Mouse (Mus musculus) lung, adult 2 months (tissue): Measurements from ENCODE around the gene Nr4a1. TPM values are rescaled to one million over a fixed set of nuclear protein-coding genes. Genes with fewer than 3 reads are reported as not detected.

Experiments
- DNase-seq: peaks from one replicate; pipeline ENCODE4 v3.0.0; 2022
- H3K4me1 ChIP-seq: fragments of 200-500 bp; 2 replicates; pipeline ENCODE4 v1.6.1; 2011; ENCODE audit warnings: low read length; ENCODE audit not compliant: control insufficient read depth, insufficient read depth
- H3K4me3 ChIP-seq: fragments of 200-500 bp; replicated peaks from 2 replicates; pipeline ENCODE3; 2011; ENCODE audit warnings: low read depth, mild to moderate bottlenecking, control low read depth, low read length; ENCODE audit errors: extremely low read depth
- CTCF ChIP-seq: fragments of 200-500 bp; IDR thresholded peaks from 2 replicates; pipeline ENCODE4 v1.5.1; 2011; ENCODE audit warnings: mild to moderate bottlenecking, low read length, control low read depth; ENCODE audit not compliant: insufficient read depth
- POLR2A ChIP-seq: fragments of 200-500 bp; IDR thresholded peaks from 2 replicates; pipeline ENCODE4 v1.6.1; 2011; ENCODE audit warnings: low read depth, mild to moderate bottlenecking, control low read depth, low read length, borderline replicate concordance; ENCODE audit errors: extremely low read depth
- WGBS: fragments of 180-500 bp; shearing (Covaris S2); methylation state at CpG from one replicate; pipeline ENCODE4 v1.1.7; 2018; 5-methylcytosine and 5-hydroxymethylcytosine counted together
- polyA plus RNA-seq: library from polyadenylated mRNA; depleted of rRNA; stranded (reverse); fragments of >200 nt; gene quantifications from 2 replicates; pipeline ENCODE4 v1.2.3, GENCODE M21; 2012

Gene Nr4a1
- polyA plus RNA-seq, 1 experiment = 40.0 TPM

DNA sequence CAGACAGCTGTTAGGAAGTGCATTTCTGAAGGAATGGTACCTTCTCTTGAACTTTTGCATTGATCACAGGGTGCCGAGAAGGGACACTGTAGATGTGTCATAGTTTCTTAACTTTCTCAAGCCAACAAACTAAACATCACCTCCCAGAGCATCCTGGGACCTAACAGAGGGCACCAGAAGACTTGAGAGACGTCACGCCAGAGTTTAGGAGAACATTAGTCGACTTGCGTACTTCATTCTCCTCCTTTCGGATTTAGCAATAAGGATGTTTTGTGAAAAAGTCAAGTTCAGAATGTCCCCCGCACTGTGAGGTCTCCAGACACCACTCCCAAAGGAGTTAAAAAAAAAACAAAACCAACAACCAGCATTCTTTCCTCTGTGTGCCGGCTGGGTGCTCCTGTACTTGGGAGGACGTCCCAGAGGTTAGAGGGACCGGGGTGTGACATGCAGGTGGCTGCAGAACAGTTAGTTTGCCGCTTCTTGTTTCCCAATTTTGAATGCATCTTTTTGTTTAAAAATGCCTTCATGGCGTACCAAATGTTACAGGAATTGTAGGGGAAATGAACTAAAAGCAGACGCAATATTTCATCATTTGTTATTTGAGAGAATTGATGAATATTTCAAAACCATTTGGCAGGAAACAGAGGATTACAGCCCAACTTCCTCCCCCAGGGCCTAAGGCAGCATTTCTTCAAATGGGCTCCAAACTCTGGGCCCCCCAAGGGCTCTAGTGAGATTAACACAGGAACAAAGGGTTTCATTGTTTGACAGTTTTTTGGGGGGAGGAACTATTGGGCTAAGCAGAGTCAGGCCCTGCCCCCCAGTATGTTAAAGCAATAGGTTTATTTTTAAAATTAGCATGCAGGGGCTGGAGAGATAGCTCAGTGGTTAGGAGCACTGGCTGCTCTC lies 54.6 kb downstream of the Nr4a1 start:
- 54% methylated on average over 13 of the region's 13 CpGs for WGBS
- no peak overlapping the region for H3K4me3 ChIP-seq
- DNase-seq = no peak
- TF ChIP-seq POLR2A (no peak), CTCF (no peak)
- no peaks in the 10 kb centered on the region for H3K4me1 ChIP-seq

DNA sequence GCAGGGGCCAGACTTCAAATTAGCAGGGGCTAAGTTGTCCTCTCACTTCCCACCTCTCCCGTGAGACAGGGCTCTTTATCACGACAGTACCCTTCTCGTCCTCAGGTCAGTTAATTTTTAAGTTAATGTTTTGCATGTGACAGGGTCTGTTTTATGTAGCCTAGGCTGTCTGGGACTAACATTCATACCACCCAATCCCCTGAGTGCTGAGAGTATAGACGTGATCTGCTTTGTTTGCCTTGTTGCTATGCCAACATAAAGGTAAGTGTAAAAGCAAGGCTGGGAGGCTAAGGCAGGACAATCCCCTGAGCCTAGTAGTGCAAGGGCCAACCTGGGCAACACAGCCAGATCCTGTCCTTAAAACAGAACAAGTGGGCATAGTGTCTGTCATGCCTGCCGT lies 55.4 kb downstream of the Nr4a1 start:
- no peaks in the 10 kb centered on the region for H3K4me1 ChIP-seq
- TF ChIP-seq POLR2A = no peak
- no peak for TF ChIP-seq CTCF
- WGBS = 58% methylated on average over 5 of the region's 5 CpGs

DNA sequence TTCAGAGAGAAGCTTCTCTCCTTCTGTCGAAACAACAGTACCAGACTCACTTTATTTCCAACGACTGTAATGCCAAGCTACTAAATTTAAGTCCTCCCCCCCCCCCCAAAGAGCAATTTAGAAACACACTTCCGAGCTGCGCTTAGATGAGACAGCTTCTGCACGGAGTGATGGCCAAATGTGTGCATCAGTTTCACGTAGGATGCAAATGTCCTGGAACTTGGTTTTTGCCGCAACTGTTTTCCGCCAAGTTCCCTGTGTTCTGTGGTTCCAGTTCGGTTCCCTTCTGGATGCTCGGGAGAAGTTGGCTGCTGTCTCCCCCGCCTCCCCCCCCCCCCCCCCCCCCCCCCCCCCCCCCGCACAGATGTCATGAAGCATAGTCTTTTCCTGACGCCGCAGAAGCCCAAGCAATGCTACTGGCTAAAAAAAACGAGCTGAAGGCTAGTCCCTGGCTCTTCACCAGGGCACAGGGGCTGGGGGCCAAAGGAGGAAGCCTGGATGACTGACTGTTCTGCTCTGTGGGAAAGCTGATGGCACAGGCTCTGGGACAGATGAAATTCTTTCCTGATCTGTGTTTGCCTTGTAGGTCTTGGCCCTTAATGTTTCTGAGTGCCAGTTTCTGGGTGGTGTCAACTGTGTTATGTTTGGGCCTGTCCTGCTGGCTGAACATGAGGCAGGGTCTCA lies 57.2 kb downstream of the Nr4a1 start:
- TF ChIP-seq CTCF (no peak), POLR2A (no peak)
- no peak for DNase-seq
- no peaks in the 10 kb centered on the region for H3K4me1 ChIP-seq
- no peak overlapping the region for H3K4me3 ChIP-seq
- WGBS = 45% methylated on average over 13 of the region's 15 CpGs

More for the DNA sequence above, 55.4 kb downstream of the Nr4a1 start:
- DNase-seq = no peak
- H3K4me3 ChIP-seq = no peak overlapping the region

DNA sequence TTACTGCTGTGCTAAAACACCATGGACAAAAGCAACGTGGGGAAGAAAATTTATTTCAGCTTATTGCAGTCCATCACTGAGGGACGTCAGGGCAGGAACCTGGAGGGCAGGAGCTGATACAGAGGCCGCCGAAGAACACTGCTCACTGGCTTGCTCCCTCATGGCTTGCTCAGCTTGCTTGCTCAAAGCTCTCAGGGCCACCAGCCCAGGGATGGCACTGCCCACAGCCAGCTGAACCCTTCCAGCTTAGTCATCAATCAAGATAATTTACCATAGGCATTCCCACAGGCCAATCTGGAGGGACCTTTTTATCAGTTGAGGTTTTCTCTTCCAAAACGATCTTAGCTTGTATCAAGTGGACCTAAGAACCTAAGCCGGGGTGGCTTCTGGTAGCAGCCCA lies 57.9 kb downstream of the Nr4a1 start:
- WGBS = 73% methylated on average over 6 of the region's 6 CpGs

DNA sequence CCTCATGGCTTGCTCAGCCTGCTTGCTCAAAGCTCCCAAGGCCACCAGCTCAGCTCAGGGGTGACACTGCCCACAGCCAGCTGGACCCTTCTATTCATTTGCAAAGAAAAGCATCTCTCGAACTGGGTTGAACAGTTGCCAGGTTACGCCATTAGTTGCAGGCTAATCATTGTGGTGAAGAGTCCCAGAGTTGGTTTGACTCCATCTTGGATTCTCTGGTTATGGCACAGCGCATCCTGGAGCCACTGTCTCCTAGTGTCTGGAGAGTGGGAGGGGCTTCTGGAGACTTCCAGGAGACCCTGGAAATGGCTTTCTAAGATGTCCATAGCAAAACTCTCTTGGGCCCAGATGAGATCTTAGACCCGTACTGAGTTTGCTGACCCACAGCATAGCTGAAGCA lies 61.3 kb downstream of the Nr4a1 start:
- DNase-seq = no peak
- TF ChIP-seq POLR2A (no peak), CTCF (no peak)
- WGBS = 79% methylated on average over 4 of the region's 4 CpGs
- Histone ChIP-seq H3K4me3 (no peak overlapping the region), H3K4me1 (peaks cover 8% of the 10 kb centered on the region)

More for the DNA sequence above, 57.9 kb downstream of the Nr4a1 start:
- DNase-seq = no peak
- H3K4me1 ChIP-seq = no peaks in the 10 kb centered on the region
- TF ChIP-seq POLR2A = no peak
- no peak overlapping the region for H3K4me3 ChIP-seq

DNA sequence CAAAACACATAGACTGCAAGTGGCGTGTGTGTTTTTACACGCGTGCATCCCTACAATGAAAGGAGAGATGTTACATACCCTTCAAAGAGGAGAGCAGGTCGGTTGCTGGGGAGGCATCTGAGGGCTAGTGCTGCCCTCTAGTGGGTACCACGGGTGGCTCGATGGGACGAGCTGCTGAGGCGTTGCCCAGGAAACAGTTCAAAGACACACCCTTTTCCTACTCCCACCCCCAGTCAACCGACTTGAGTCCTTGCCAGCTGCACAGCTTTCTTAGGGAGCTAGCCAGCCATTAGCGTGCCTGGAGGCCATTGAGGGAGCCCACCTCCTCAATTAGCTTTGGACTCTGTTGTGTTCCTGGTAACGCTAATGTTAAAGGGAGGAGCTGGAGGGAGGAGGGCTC lies 61.8 kb downstream of the Nr4a1 start:
- peak; percentile 87 for DNase-seq
- TF ChIP-seq CTCF (peak; percentile 97), POLR2A (peak; percentile 61; the same call in 1 of the 2 replicates)
- H3K4me3 ChIP-seq = peak overlapping the region; percentile 55
- H3K4me1 ChIP-seq = peaks cover 10% of the 10 kb centered on the region
- WGBS = 3% methylated on average over 11 of the region's 11 CpGs

DNA sequence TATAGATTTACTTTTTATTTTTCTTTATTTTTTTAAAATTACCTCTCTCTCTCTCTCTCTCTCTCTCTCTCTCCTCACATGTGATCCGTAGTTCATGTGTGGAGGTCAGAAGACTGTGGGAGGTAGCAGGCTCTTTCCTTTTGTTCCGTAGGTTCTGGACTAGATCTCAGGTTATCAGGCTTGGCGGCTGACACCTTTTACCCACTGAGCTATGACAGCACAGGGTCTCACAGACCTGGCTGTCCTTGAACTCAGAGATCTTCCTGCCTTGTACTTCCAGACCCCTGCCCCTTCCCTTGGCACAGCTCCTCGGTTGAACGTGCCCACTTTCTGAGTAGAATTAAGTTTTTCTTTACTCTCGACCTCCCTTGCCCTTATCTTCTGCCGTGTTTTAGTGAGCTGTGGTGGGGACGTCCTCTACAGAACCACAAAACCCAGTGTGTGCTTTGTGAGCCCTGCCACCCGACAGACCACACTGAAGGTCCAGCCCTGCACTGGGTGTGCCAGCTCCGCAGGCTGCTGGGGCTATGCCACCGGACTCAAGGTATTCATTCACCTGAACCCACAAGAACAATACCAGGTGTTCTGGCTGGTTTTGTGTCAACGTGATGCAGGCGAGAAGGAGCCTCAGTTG lies 62.3 kb downstream of the Nr4a1 start:
- no peak for TF ChIP-seq CTCF
- no peak for TF ChIP-seq POLR2A
- WGBS = 44% methylated on average over 13 of the region's 13 CpGs
- DNase-seq = no peak
- Histone ChIP-seq H3K4me3 (peak overlapping the region; percentile 33), H3K4me1 (peaks cover 13% of the 10 kb centered on the region)

DNA sequence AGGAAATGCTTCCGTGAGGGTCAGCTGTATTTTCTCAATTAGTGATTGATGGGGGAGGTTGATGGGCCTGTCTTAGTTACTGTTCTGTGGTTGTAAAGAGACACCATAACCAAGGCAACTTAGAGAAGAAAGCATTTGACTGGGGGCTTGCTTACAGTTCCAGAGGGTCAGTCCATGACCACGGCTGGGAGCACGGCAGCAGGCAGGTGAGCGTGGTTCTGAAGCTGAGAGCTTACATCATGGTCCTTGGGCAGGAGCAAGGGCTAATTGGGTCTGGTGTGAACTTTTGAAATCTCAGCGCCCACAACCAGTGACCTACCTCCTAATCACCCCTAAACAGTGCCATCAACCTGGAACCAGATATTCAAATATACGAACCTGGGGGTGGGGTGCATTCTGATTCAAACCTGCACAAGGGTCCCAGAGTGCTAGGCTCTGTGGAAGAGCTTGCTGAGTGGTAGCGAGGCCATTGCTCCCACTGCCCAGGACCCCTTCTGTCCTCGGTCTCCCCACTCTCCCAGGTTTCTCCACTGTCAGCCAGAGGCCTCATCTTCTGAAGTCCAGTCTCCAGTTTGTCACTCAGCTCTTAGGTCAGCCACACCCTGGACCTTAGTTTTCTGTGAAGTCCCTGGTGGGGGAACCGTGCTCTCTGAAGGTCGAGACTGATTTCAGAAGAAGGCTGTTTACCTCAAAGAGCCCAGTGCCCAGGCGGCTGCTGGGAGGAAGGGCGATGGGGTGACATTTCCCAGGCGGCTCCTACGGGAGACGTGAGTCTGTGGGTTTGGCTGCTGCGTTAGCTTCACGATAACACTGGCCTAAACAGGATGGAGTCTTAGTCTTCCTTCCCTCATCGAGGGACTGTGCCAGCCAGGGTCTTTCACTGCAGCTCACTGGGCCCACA lies 63.1 kb downstream of the Nr4a1 start:
- no peak for DNase-seq
- 61% methylated on average over 18 of the region's 18 CpGs for WGBS
- Histone ChIP-seq H3K4me3 (no peak overlapping the region), H3K4me1 (peaks cover 13% of the 10 kb centered on the region)
- TF ChIP-seq CTCF = no peak
- peak; percentile 15; the same call in 1 of the 2 replicates for TF ChIP-seq POLR2A

DNA sequence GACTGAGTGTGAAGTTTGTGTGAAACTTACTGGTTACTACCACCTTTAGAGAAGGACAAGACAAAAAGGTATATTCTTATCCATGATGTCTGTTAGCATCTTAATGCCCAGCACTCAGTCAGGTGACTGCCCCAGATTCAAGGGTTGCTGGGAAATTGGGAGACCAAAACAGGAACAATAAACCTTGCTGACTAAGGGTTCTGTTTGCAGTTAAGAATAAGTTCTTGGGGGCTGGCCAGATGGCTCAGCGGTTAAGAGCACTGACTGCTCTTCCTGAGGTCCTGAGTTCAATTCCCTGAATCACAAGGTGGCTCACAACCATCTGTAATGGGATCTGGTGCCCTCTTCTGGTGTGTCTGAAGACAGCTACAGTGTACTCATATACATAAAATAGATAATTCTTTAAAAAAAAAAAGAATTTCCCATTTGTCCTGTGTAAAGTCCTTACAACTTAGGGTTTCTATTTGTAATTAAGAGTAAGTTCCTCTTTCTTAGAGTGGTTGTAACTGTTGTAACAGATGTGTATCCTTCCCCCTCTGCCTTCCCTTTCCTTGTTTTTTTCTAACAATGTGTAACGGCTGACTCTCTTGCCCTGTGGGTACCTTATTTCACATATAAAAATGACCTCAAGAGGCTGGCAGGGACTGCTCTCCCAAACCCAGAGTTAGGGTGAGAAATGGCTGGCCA lies 63.9 kb downstream of the Nr4a1 start:
- 42% methylated on average over 2 of the region's 2 CpGs for WGBS
- DNase-seq = no peak
- TF ChIP-seq POLR2A = no peak
- no peak for TF ChIP-seq CTCF
- no peak overlapping the region for H3K4me3 ChIP-seq
- peaks cover 13% of the 10 kb centered on the region for H3K4me1 ChIP-seq
